In genomic region chr7:142916178-142916577, GRCm38 (mm10) we compare ENCODE assay signal across 11 mouse cellular contexts. TPM values are rescaled to one million over a fixed set of nuclear protein-coding genes. Genes with fewer than 3 reads are reported as not detected.
DNase-seq lines count a peak whose midpoint lies in the region; ATAC-seq lines count a peak whose summit lies in the region.
"Had no signal": no experiment of that assay in that cellular context is flagged by ENCODE, and none has a peak within 500 bp of the region (broad histone marks: within the 10 kb centered on the region; RNA-seq: fewer than 3 reads in every experiment).

No protein-coding gene starts in this region.

- 0 out of 2 replicates have a peak, but pooled peaks cover 11% of the 10 kb centered on the region for H3K27me3 ChIP-seq in forebrain, embryonic 12.5 days

- 37% methylated on average over 8 of the region's 8 CpGs for WGBS in forebrain, embryonic 12.5 days

- 0 out of 2 replicates have a peak, but pooled peaks have one; percentile 33 for ATAC-seq in cerebellum, adult (ENCODE audit: insufficient number of reproducible peaks, low FRiP score, low TSS enrichment)
- no peak; the same call in 1 of the 2 replicates for ATAC-seq in forebrain, embryonic 12.5 days (ENCODE audit: low FRiP score)
- ATAC-seq in frontal cortex, adult (ENCODE audit: low TSS enrichment): no peak
- ATAC-seq: liver, embryonic 12.5 days had no signal

- peak overlapping the region; percentile 53; the same call in 1 of the 2 replicates for H3K27ac ChIP-seq in forebrain, embryonic 12.5 days
- H3K27ac ChIP-seq: liver, embryonic 12.5 days had no signal

- H3K36me3 ChIP-seq in forebrain, embryonic 12.5 days (replicated peaks): no peaks in the 10 kb centered on the region
- H3K36me3 ChIP-seq: liver, embryonic 12.5 days had no signal

- no peak overlapping the region for H3K9ac ChIP-seq in forebrain, embryonic 12.5 days
- H3K9ac ChIP-seq: liver, embryonic 12.5 days had no signal

- peaks cover 6% of the 10 kb centered on the region for H3K4me1 ChIP-seq in forebrain, embryonic 12.5 days
- H3K4me1 ChIP-seq: liver, embryonic 12.5 days had no signal

- DNase-seq in adrenal gland, adult 8-10 months: peak; percentile 49
- DNase-seq in adrenal gland, adult 18-20 months (ENCODE audit: low spot score in 2 of 2): no peak
- DNase-seq in kidney, postnatal 25 days: peak; percentile 7 to 49
- no peak for DNase-seq in testis, postnatal 14 days (ENCODE audit: low spot score)
- DNase-seq in urinary bladder, postnatal 4 days (ENCODE audit: low spot score in 2 of 2): no peak

- H3K4me2 ChIP-seq in forebrain, embryonic 12.5 days: no peak overlapping the region
- H3K4me2 ChIP-seq: liver, embryonic 12.5 days had no signal

- H3K9me3 ChIP-seq in forebrain, embryonic 12.5 days: no peaks in the 10 kb centered on the region
- H3K9me3 ChIP-seq: liver, embryonic 12.5 days had no signal

- no peak overlapping the region for H3K4me3 ChIP-seq in forebrain, embryonic 12.5 days (replicated peaks)
- H3K4me3 ChIP-seq: liver, embryonic 12.5 days had no signal

RNA-seq across cellular contexts. Expression of gene Th, which starts 14.8 kb away (rescaled TPM):
- total RNA-seq in adrenal gland, adult 8-10 months (2022): 1,000 to 10,000 TPM in 1 of 4 experiments, 100 to 1,000 TPM in 3; 646 to 1,053 (median 762) TPM
- 100 to 1,000 TPM; 547 to 572 TPM for total RNA-seq in adrenal gland, adult 18-20 months (2021)
- polyA plus RNA-seq in forebrain, embryonic 12.5 days (2016; fragmentation: Nextera tagmentation; extraction: Ambion mirVana): 13.9 and 17.8 TPM in 2 replicates
- total RNA-seq: common myeloid progenitor, adult 5-6 weeks had no signal
- polyA plus RNA-seq: spleen, adult 2 months had no signal

RNA-seq across cellular contexts. Expression of gene Ascl2, which starts 52.9 kb away (rescaled TPM):
- 1 to 10 TPM in 1 of 4 experiments, under 1 TPM in 1, not detected in 2; 0.75 to 2.0 TPM for total RNA-seq in adrenal gland, adult 8-10 months (2022)
- total RNA-seq in adrenal gland, adult 18-20 months (2021): under 1 TPM; 0.26 to 0.40 TPM
- 0.17 and 0.40 TPM in 2 replicates for polyA plus RNA-seq in forebrain, embryonic 12.5 days (2016; fragmentation: Nextera tagmentation; extraction: Ambion mirVana)

Comparison
In these comparisons a context has a peak if more than half of its experiments do, and no peak if none do; other contexts are left out.
1. DNase-seq: peak in adrenal gland, adult 8-10 months (single experiment) and kidney, postnatal 25 days (2 of 2); none in adrenal gland, adult 18-20 months (0 of 2), testis, postnatal 14 days (single experiment) and urinary bladder, postnatal 4 days (0 of 2).